Mouse (Mus musculus) midbrain, embryonic 11.5 days (tissue): Measurements from ENCODE around the gene Aldh3b3. TPM values are rescaled to one million over a fixed set of nuclear protein-coding genes. Genes with fewer than 3 reads are reported as not detected.
"Not testable (repeated sequence)": the region's sequence is repeated elsewhere in the genome, so short reads cannot be mapped to it uniquely, and the experiment has no call there.

Source experiments
- ATAC-seq: fragments of 200-750 bp; cut with Nextera tagmentation; 2 replicates; pipeline ENCODE4 v1.8.0; 2017; ENCODE audit warnings: moderate TSS enrichment, moderate library complexity; ENCODE audit not compliant: low FRiP score
- DNase-seq: peaks from one replicate; pipeline ENCODE4 v3.0.0; 2015; ENCODE audit warnings: low spot score; ENCODE audit errors: missing footprints
- H3K27ac ChIP-seq: fragments of 300-500 bp; sonication (generic); 2 replicates; pipeline ENCODE4 v1.5.1; 2014; ENCODE audit warnings: low read depth, low read length
- H3K27me3 ChIP-seq: fragments of 300-500 bp; sonication (generic); 2 replicates; pipeline ENCODE4 v1.6.1; 2014; ENCODE audit warnings: mild to moderate bottlenecking, low read length, moderate library complexity, mixed read lengths; ENCODE audit not compliant: control insufficient read depth, insufficient read depth
- H3K36me3 ChIP-seq: fragments of 300-500 bp; sonication (generic); 2 replicates; pipeline ENCODE4 v1.6.1; 2014; ENCODE audit warnings: mild to moderate bottlenecking, low read length, moderate library complexity, mixed read lengths; ENCODE audit not compliant: control insufficient read depth, insufficient read depth
- H3K4me1 ChIP-seq: fragments of 300-500 bp; sonication (generic); 2 replicates; pipeline ENCODE4 v1.6.1; 2014; ENCODE audit warnings: low read length; ENCODE audit not compliant: control insufficient read depth, insufficient read depth
- H3K4me2 ChIP-seq: fragments of 300-500 bp; sonication (generic); 2 replicates; pipeline ENCODE4 v1.6.1; 2014; ENCODE audit warnings: mild to moderate bottlenecking, moderate library complexity
- H3K4me3 ChIP-seq: fragments of 300-500 bp; sonication (generic); 2 replicates; pipeline ENCODE4 v1.5.1; 2014; ENCODE audit warnings: low read depth, low read length
- H3K9ac ChIP-seq: fragments of 300-500 bp; sonication (generic); 2 replicates; pipeline ENCODE4 v1.6.1; 2014; ENCODE audit warnings: low read length
- H3K9me3 ChIP-seq: fragments of 300-500 bp; sonication (generic); 2 replicates; pipeline ENCODE4 v1.6.1; 2016; ENCODE audit warnings: low read length; ENCODE audit not compliant: control insufficient read depth
- WGBS: fragments of 180-500 bp; shearing (Covaris S2); extraction: QIAGEN DNeasy Blood & Tissue Kit; methylation state at CpG from one replicate; pipeline ENCODE4 v1.1.7; 2014; 5-methylcytosine and 5-hydroxymethylcytosine counted together
- polyA plus RNA-seq: library from polyadenylated mRNA; unstranded; fragments of >200 nt; fragmentation: Nextera tagmentation; extraction: Ambion mirVana; gene quantifications from 2 replicates; pipeline ENCODE4 v1.2.1, GENCODE M21; 2014

The Aldh3b3 gene
- polyA plus RNA-seq, 1 experiment from 2014 or later = not detected

- no peak for ATAC-seq
These were observed 9.9 kb upstream of the Aldh3b3 start for GRCm38 (mm10) chr19:3948546-3948945.

GRCm38 (mm10) chr19:3950331-3950730 lies 8.1 kb upstream of the Aldh3b3 start:
- Histone ChIP-seq H3K4me1 (no peaks in the 10 kb centered on the region), H3K27ac (no peak overlapping the region), H3K9ac (no peak overlapping the region), H3K27me3 (no peaks in the 10 kb centered on the region), H3K4me3 (no peak overlapping the region), H3K36me3 (no peaks in the 10 kb centered on the region), H3K9me3 (no peaks in the 10 kb centered on the region), H3K4me2 (no peak overlapping the region)
- DNase-seq (no peak), ATAC-seq (no peak)
- 78% methylated on average over 3 of the region's 3 CpGs for WGBS

More at GRCm38 (mm10) chr19:3948546-3948945, 9.9 kb upstream of the Aldh3b3 start:
- Histone ChIP-seq H3K4me1 (no peaks in the 10 kb centered on the region), H3K4me3 (no peak overlapping the region), H3K27ac (no peak overlapping the region), H3K36me3 (no peaks in the 10 kb centered on the region), H3K9me3 (no peaks in the 10 kb centered on the region), H3K9ac (no peak overlapping the region), H3K27me3 (no peaks in the 10 kb centered on the region), H3K4me2 (no peak overlapping the region)
- 67% methylated on average over 14 of the region's 14 CpGs for WGBS
- no peak for DNase-seq

DNA sequence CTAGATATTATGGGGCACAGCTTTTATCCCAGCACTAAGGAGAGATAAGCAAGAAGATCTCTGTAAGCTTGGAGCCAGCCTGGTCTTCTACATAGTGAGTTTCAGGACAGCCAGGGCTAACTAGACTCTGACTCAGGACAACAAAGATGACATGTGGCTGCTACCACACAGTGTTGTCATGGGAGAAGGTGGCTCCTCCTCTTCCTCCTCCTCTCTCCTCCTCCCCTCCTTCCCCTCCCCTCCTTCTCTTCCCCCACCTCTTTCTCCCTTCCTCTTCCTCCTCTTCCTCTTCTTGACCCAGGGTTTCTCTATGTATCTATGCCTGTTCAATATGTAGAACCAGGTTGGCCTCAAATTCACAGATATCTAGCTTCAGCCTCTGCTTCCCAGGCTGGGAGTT lies 7.0 kb upstream of the Aldh3b3 start:
- DNase-seq (peak; percentile 19), ATAC-seq (no peak)
- Histone ChIP-seq H3K9ac (no peak overlapping the region), H3K9me3 (no peaks in the 10 kb centered on the region), H3K4me2 (no peak overlapping the region), H3K27me3 (no peaks in the 10 kb centered on the region), H3K36me3 (no peaks in the 10 kb centered on the region), H3K4me1 (no peaks in the 10 kb centered on the region), H3K4me3 (no peak overlapping the region), H3K27ac (no peak overlapping the region)

DNA sequence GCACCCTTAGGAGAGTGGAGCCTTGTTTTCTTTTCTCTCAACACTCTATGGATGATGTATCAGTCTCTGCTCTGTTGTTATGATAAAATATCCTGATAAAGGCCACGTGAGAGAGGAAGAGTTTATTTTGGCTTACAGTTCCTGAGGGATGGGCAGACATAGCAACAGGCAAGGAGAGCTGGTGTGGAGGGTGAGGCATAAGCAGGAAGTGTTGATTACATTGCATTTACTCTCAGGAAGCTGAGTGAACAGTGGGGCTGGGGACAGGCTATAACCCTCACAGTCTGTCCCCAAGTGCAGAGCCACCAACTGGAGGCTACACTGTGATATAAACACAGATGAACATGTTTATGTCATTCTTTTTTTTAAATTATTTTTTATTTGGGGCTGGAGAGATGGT lies 6.3 kb upstream of the Aldh3b3 start:
- ATAC-seq (no peak), DNase-seq (no peak)
- Histone ChIP-seq H3K4me1 (no peaks in the 10 kb centered on the region), H3K9ac (no peak overlapping the region), H3K36me3 (no peaks in the 10 kb centered on the region), H3K4me3 (no peak overlapping the region), H3K27me3 (no peaks in the 10 kb centered on the region), H3K27ac (no peak overlapping the region), H3K4me2 (no peak overlapping the region), H3K9me3 (no peaks in the 10 kb centered on the region)
- whole genome bisulfite sequencing = 65% methylated on average over 1 of the region's 1 CpGs

DNA sequence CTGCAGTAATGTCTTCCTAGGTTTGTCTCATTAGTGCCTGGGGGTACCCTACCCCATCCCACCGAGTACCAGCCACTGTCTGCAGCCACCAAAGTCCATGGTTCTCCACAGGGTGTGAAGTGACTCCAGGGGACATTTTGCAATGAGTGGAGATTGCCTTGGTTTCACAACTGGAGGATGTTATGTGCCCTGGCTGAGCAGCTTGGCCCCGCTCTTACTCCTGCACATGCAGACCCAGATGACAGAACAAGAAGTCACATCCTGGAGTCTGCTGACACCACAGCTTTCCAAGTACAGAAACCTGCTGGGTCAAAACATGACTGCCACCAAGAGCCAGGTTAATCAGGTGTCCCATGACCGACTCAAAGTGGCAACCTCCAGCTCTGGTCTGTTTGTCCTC lies 3.4 kb upstream of the Aldh3b3 start:
- no peaks in the 10 kb centered on the region for H3K9me3 ChIP-seq
- DNase-seq (peak; percentile 39), ATAC-seq (no peak)
- no peak overlapping the region for H3K27ac ChIP-seq
- WGBS = 82% methylated on average over 3 of the region's 3 CpGs
- no peak overlapping the region for H3K4me3 ChIP-seq
- H3K36me3 ChIP-seq = no peaks in the 10 kb centered on the region
- no peak overlapping the region for H3K9ac ChIP-seq
- no peak overlapping the region for H3K4me2 ChIP-seq
- no peaks in the 10 kb centered on the region for H3K27me3 ChIP-seq
- no peaks in the 10 kb centered on the region for H3K4me1 ChIP-seq

GRCm38 (mm10) chr19:3955804-3956203 lies 2.6 kb upstream of the Aldh3b3 start:
- no peak overlapping the region for H3K4me3 ChIP-seq
- no peak overlapping the region for H3K4me2 ChIP-seq
- 59% methylated on average over 4 of the region's 4 CpGs for WGBS
- no peaks in the 10 kb centered on the region for H3K27me3 ChIP-seq
- H3K9me3 ChIP-seq = no peaks in the 10 kb centered on the region
- H3K9ac ChIP-seq = no peak overlapping the region
- no peak overlapping the region for H3K27ac ChIP-seq
- no peaks in the 10 kb centered on the region for H3K4me1 ChIP-seq
- no peak for DNase-seq
- H3K36me3 ChIP-seq = no peaks in the 10 kb centered on the region
- ATAC-seq = no peak

- WGBS = 75% methylated on average over 5 of the region's 5 CpGs
- not testable (repeated sequence) for ATAC-seq
- DNase-seq = peak; percentile 17
These were observed 979 bp upstream of the Aldh3b3 start for GRCm38 (mm10) chr19:3957296-3958036.

DNA sequence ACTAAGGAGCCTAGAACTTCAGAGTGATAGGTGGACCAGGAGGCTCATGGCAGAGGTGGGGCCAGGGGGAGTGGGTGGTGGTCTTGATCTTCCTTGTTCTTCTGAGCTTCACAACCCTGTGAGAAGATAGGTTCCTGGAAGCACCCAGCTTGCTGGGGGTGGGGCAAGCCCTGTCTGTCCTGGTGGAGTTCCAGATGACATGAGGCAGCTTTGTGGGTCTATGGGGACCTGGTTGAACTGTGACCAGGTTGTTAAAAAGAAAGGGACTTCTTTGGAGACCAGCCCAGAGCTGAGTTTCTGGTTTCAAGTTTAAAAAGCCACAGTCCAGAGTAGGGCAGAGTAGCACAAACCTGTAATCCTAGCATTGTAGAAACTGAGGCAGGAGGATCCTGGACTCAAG lies 585 bp downstream of the Aldh3b3 start:
- Histone ChIP-seq H3K4me1 (no peaks in the 10 kb centered on the region), H3K27me3 (no peaks in the 10 kb centered on the region), H3K9ac (no peak overlapping the region), H3K27ac (no peak overlapping the region), H3K36me3 (no peaks in the 10 kb centered on the region), H3K9me3 (no peaks in the 10 kb centered on the region), H3K4me3 (no peak overlapping the region), H3K4me2 (no peak overlapping the region)
- ATAC-seq = no peak
- no peak for DNase-seq

More at GRCm38 (mm10) chr19:3957296-3958036, 979 bp upstream of the Aldh3b3 start:
- not testable (repeated sequence) for H3K9ac ChIP-seq, H3K4me2 ChIP-seq, H3K4me1 ChIP-seq, H3K9me3 ChIP-seq, H3K36me3 ChIP-seq, H3K27ac ChIP-seq, H3K4me3 ChIP-seq, H3K27me3 ChIP-seq

GRCm38 (mm10) chr19:3960211-3960610 lies 1.8 kb downstream of the Aldh3b3 start:
- Histone ChIP-seq H3K4me3 (no peak overlapping the region), H3K4me1 (no peaks in the 10 kb centered on the region), H3K9ac (no peak overlapping the region), H3K27me3 (no peaks in the 10 kb centered on the region), H3K36me3 (no peaks in the 10 kb centered on the region), H3K9me3 (no peaks in the 10 kb centered on the region), H3K4me2 (no peak overlapping the region), H3K27ac (no peak overlapping the region)
- DNase-seq = no peak
- no peak for ATAC-seq
- 78% methylated on average over 5 of the region's 5 CpGs for WGBS
